9 mouse cellular contexts compared by ENCODE assay signal in genomic region chr15:85162693-85163663, GRCm38 (mm10). TPM values are rescaled to one million over a fixed set of nuclear protein-coding genes. Genes with fewer than 3 reads are reported as not detected.
A peak's percentile ranks its signal among the peaks of the same experiment; 100 is the strongest.
DNase-seq lines count a peak whose midpoint lies in the region; ATAC-seq and TF ChIP-seq lines count a peak whose summit lies in the region.
"Had no signal": no experiment of that assay in that cellular context is flagged by ENCODE, and none has a peak within 500 bp of the region (broad histone marks: within the 10 kb centered on the region; RNA-seq: fewer than 3 reads in every experiment).

No protein-coding gene starts in this region.

- 35% methylated on average over 21 of the region's 21 CpGs for WGBS in heart, embryonic 15.5 days
- 26% methylated on average over 21 of the region's 21 CpGs for WGBS in limb, embryonic 12.5 days
- WGBS in forebrain, postnatal 0 days, result 72% methylated on average over 21 of the region's 21 CpGs

- no peak overlapping the region for H3K9ac ChIP-seq in heart, embryonic 15.5 days
- no peak overlapping the region for H3K9ac ChIP-seq in limb, embryonic 12.5 days (replicated peaks)
- H3K9ac ChIP-seq in forebrain, postnatal 0 days, result no peak overlapping the region

- H3K27me3 ChIP-seq in heart, embryonic 15.5 days, result peaks cover 48% of the 10 kb centered on the region
- H3K27me3 ChIP-seq in limb, embryonic 12.5 days, result no peaks in the 10 kb centered on the region
- no peaks in the 10 kb centered on the region for H3K27me3 ChIP-seq in forebrain, postnatal 0 days (ENCODE audit: insufficient read depth, low read length)

- H3K36me3 ChIP-seq in heart, embryonic 15.5 days, result no peaks in the 10 kb centered on the region
- no peaks in the 10 kb centered on the region for H3K36me3 ChIP-seq in limb, embryonic 12.5 days
- H3K36me3 ChIP-seq in forebrain, postnatal 0 days (ENCODE audit: insufficient read depth), result no peaks in the 10 kb centered on the region

- H3K4me1 ChIP-seq in heart, embryonic 15.5 days (replicated peaks), result peaks cover 16% of the 10 kb centered on the region
- H3K4me1 ChIP-seq in limb, embryonic 12.5 days (replicated peaks), result peaks cover 54% of the 10 kb centered on the region
- peaks cover 8% of the 10 kb centered on the region; the same call in 1 of the 2 replicates for H3K4me1 ChIP-seq in forebrain, postnatal 0 days (ENCODE audit: insufficient read depth)

- peak overlapping the region; percentile 52 for H3K27ac ChIP-seq in heart, embryonic 15.5 days
- peak overlapping the region; percentile 66 for H3K27ac ChIP-seq in limb, embryonic 12.5 days
- H3K27ac ChIP-seq in forebrain, postnatal 0 days (ENCODE audit: low read depth, low read length), result no peak overlapping the region

- ATAC-seq in heart, embryonic 15.5 days (replicated peaks; ENCODE audit: insufficient number of reproducible peaks, insufficient read depth, low FRiP score, low read depth), result no peak; the same call in 1 of the 2 replicates
- ATAC-seq in limb, embryonic 12.5 days (ENCODE audit: insufficient number of reproducible peaks, insufficient read depth, low FRiP score, low TSS enrichment, low read depth), result no peak
- ATAC-seq in forebrain, postnatal 0 days, result no peak

- no peak overlapping the region for H3K4me3 ChIP-seq in heart, embryonic 15.5 days
- no peak overlapping the region for H3K4me3 ChIP-seq in limb, embryonic 12.5 days (replicated peaks)
- H3K4me3 ChIP-seq in forebrain, postnatal 0 days (ENCODE audit: low read depth, low read length), result no peak overlapping the region

- DNase-seq in urinary bladder, postnatal 25 days (ENCODE audit: low spot score), result peak; percentile 37
- no peak for DNase-seq in urinary bladder, adult 2 months (ENCODE audit: low spot score)
- no peak for DNase-seq in testis, postnatal 14 days (ENCODE audit: low spot score)
- no peak for DNase-seq in layer of hippocampus, adult 9-11 months
- DNase-seq in left cerebral cortex, postnatal 4 days, result no peak
- DNase-seq in forebrain, postnatal 0 days, result no peak

- H3K4me2 ChIP-seq in heart, embryonic 15.5 days, result no peak overlapping the region
- no peak overlapping the region for H3K4me2 ChIP-seq in limb, embryonic 12.5 days
- no peak overlapping the region for H3K4me2 ChIP-seq in forebrain, postnatal 0 days (ENCODE audit: low read depth)

- TF ChIP-seq CTCF in forebrain, postnatal 0 days (IDR thresholded peaks at IDR 0.05; ENCODE audit: low read depth), result no peak

- intact Hi-C loops in left cerebral cortex, postnatal 4 days (cut with DNase I), result no loop called here

- no peaks in the 10 kb centered on the region for H3K9me3 ChIP-seq in heart, embryonic 15.5 days (replicated peaks)
- no peaks in the 10 kb centered on the region; the same call in 1 of the 2 replicates for H3K9me3 ChIP-seq in limb, embryonic 12.5 days
- no peaks in the 10 kb centered on the region for H3K9me3 ChIP-seq in forebrain, postnatal 0 days (ENCODE audit: low read length)

RNA-seq across cellular contexts. Expression of gene Ribc2, which starts 31.1 kb away (rescaled TPM):
- polyA plus RNA-seq in urinary bladder, adult 2 months (2012; rRNA removed), result 0.63 and 0.83 TPM in 2 replicates
- 0.14 and 0.18 TPM in 2 replicates for polyA plus RNA-seq in heart, embryonic 15.5 days (2015; fragmentation: Nextera tagmentation; extraction: Ambion mirVana)
- 0.80 and 1.4 TPM in 2 replicates for polyA plus RNA-seq in limb, embryonic 12.5 days (2016; fragmentation: Nextera tagmentation; extraction: Ambion mirVana)
- total RNA-seq in left cerebral cortex, postnatal 4 days (2021), result under 1 TPM; 0.24 to 0.30 TPM
- total RNA-seq in forebrain, postnatal 0 days (2014; rRNA removed), result 0.48 and 0.69 TPM in 2 replicates
- 0.28 and 0.70 TPM in 2 replicates for polyA plus RNA-seq in forebrain, postnatal 0 days (2015; fragmentation: Nextera tagmentation; extraction: Ambion mirVana)
- total RNA-seq: gastrocnemius, postnatal 4 days had no signal

RNA-seq across cellular contexts. Expression of gene Smc1b, which starts 31.2 kb away (rescaled TPM):
- polyA plus RNA-seq in urinary bladder, adult 2 months (2012; rRNA removed), result 0.21 and 0.22 TPM in 2 replicates
- polyA plus RNA-seq in heart, embryonic 15.5 days (2015; fragmentation: Nextera tagmentation; extraction: Ambion mirVana), result 0.03 TPM in 1 of 2 replicates, not detected in the other
- polyA plus RNA-seq in limb, embryonic 12.5 days (2016; fragmentation: Nextera tagmentation; extraction: Ambion mirVana), result 0.13 and 0.34 TPM in 2 replicates
- under 1 TPM; 0.08 to 0.16 TPM for total RNA-seq in left cerebral cortex, postnatal 4 days (2021)
- 0.08 and 0.43 TPM in 2 replicates for total RNA-seq in forebrain, postnatal 0 days (2014; rRNA removed)
- polyA plus RNA-seq in forebrain, postnatal 0 days (2015; fragmentation: Nextera tagmentation; extraction: Ambion mirVana), result 0.19 TPM in 2 replicates

RNA-seq across cellular contexts. Expression of gene Fbln1, which starts 42.8 kb away (rescaled TPM):
- 489 and 829 TPM in 2 replicates for polyA plus RNA-seq in urinary bladder, adult 2 months (2012; rRNA removed)
- polyA plus RNA-seq in heart, embryonic 15.5 days (2015; fragmentation: Nextera tagmentation; extraction: Ambion mirVana), result 119 and 157 TPM in 2 replicates
- polyA plus RNA-seq in limb, embryonic 12.5 days (2016; fragmentation: Nextera tagmentation; extraction: Ambion mirVana), result 253 and 255 TPM in 2 replicates
- 10 to 100 TPM; 19.0 to 24.7 TPM for total RNA-seq in left cerebral cortex, postnatal 4 days (2021)
- 38.2 and 60.3 TPM in 2 replicates for total RNA-seq in forebrain, postnatal 0 days (2014; rRNA removed)
- polyA plus RNA-seq in forebrain, postnatal 0 days (2015; fragmentation: Nextera tagmentation; extraction: Ambion mirVana), result 47.1 and 50.9 TPM in 2 replicates
